Mouse (Mus musculus) CH12.LX (cell line): ENCODE results near the gene Kalrn.

Experiments
- CTCF ChIP-seq, 2 experiments: IDR thresholded peaks in 1 of 2; conservative IDR thresholded peaks in 1 of 2; 2 replicates each; pipeline ENCODE4 v1.5.1; 2011 to 2012; ENCODE audit warnings: low read depth in 2 of 2, low read length in 2 of 2, improper control_type of control experiment in 1 of 2, inconsistent platforms in 1 of 2, mild to moderate bottlenecking in 1 of 2, moderate library complexity in 1 of 2
- GABPA ChIP-seq: IDR thresholded peaks from 2 replicates; pipeline ENCODE4 v1.6.1; 2012; ENCODE audit warnings: low read depth, low read length, improper control_type of control experiment, inconsistent platforms; ENCODE audit not compliant: insufficient replicate concordance
- HCFC1 ChIP-seq: IDR thresholded peaks from 2 replicates; pipeline ENCODE4 v1.6.1; 2012; ENCODE audit warnings: low read depth, mild to moderate bottlenecking, inconsistent platforms, low read length, improper control_type of control experiment
- MAFK ChIP-seq: IDR thresholded peaks from 2 replicates; pipeline ENCODE4 v1.6.1; 2011; ENCODE audit warnings: low read length, improper control_type of control experiment; ENCODE audit not compliant: insufficient replicate concordance
- MAX ChIP-seq: IDR thresholded peaks from 2 replicates; pipeline ENCODE4 v1.6.1; 2011; ENCODE audit warnings: low read length, improper control_type of control experiment
- MAZ ChIP-seq: IDR thresholded peaks from 2 replicates; pipeline ENCODE4 v1.6.1; 2012; ENCODE audit warnings: low read depth, mild to moderate bottlenecking, inconsistent platforms, low read length, improper control_type of control experiment, moderate library complexity
- MEF2A ChIP-seq: IDR thresholded peaks from 2 replicates; pipeline ENCODE4 v1.6.1; 2014; ENCODE audit warnings: low read depth, mild to moderate bottlenecking, inconsistent platforms, low read length, improper control_type of control experiment, borderline replicate concordance
- PAX5 ChIP-seq: IDR thresholded peaks from 2 replicates; pipeline ENCODE4 v1.6.1; 2012; ENCODE audit warnings: low read length, inconsistent platforms, mixed read lengths
- POLR2A ChIP-seq: IDR thresholded peaks from 2 replicates; pipeline ENCODE4 v1.6.1; 2011; ENCODE audit warnings: low read depth, mild to moderate bottlenecking, improper control_type of control experiment, low read length
- POLR2AphosphoS2 ChIP-seq: IDR thresholded peaks from 2 replicates; pipeline ENCODE4 v1.6.1; 2011; ENCODE audit warnings: low read depth, low read length, improper control_type of control experiment
- UBTF ChIP-seq: IDR thresholded peaks from 2 replicates; pipeline ENCODE4 v1.6.1; 2012; ENCODE audit warnings: low read depth, mild to moderate bottlenecking, inconsistent platforms, low read length, improper control_type of control experiment, moderate library complexity
- USF1 ChIP-seq: IDR thresholded peaks from 2 replicates; pipeline ENCODE4 v1.6.1; 2014; ENCODE audit warnings: low read depth, mild to moderate bottlenecking, inconsistent platforms, low read length, improper control_type of control experiment
- USF2 ChIP-seq: conservative IDR thresholded peaks from 2 replicates; pipeline ENCODE4 v1.6.1; 2011; ENCODE audit warnings: low read depth, low read length, improper control_type of control experiment
- ZMIZ1 ChIP-seq: IDR thresholded peaks from 2 replicates; pipeline ENCODE4 v1.6.1; 2012; ENCODE audit warnings: low read depth, mild to moderate bottlenecking, inconsistent platforms, low read length, improper control_type of control experiment

DNA sequence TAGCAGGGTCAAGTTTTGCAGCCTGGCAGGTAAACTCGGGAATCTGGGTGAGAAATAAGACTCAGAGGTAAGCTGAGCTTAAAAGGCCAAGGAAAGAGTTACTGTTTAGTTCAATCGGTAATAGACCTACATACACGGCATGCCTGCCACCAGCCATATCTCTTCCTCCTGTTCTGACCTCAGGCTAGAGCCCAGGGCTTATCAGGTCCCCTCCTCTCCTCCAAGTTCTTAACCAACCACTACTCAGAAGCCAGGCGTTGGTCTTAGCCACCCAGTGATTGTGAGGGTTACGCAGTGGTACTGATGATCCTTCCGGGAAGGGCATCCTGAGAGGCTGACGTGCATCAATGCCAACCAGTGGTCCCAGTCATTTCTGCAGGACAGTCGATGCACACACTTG is 649.6 kb downstream of the Kalrn start:
- TF ChIP-seq MAX (no peak), CTCF (conservative IDR thresholded peaks at IDR 0.05 in 1 of 2, IDR thresholded peaks at IDR 0.05 in 1 of 2; ENCODE audit: low read depth in 2 of 2, low read length in 2 of 2) (no peak), UBTF (no peak), GABPA (no peak), ZMIZ1 (no peak), POLR2AphosphoS2 (no peak), POLR2A (no peak), MEF2A (no peak), USF1 (no peak), HCFC1 (no peak), MAZ (no peak), USF2 (no peak), MAFK (no peak), PAX5 (no peak)
